Mouse (Mus musculus) liver, adult 2 months (tissue): ENCODE results near the gene Ftsj1. TPM values are rescaled to one million over a fixed set of nuclear protein-coding genes. Genes with fewer than 3 reads are reported as not detected.

Experiments
- DNase-seq: peaks from one replicate; pipeline ENCODE4 v3.0.0-alpha.2; 2011; ENCODE audit warnings: low read depth, low spot score; ENCODE audit errors: extremely low read depth
- H3K27ac ChIP-seq: fragments of 200-500 bp; replicated peaks from 2 replicates; pipeline ENCODE4 v1.5.1; 2012; ENCODE audit warnings: low read depth, mild to moderate bottlenecking, control low read depth, inconsistent platforms, low read length; ENCODE audit not compliant: insufficient read depth
- H3K27me3 ChIP-seq: fragments of 200-500 bp; 2 replicates; pipeline ENCODE4 v1.6.1; 2012; ENCODE audit warnings: mild to moderate bottlenecking, moderate library complexity, low read length, inconsistent platforms; ENCODE audit not compliant: control insufficient read depth, insufficient read depth
- H3K36me3 ChIP-seq: fragments of 200-500 bp; 2 replicates; pipeline ENCODE4 v1.6.1; 2012; ENCODE audit warnings: low read length, inconsistent platforms; ENCODE audit not compliant: control insufficient read depth, insufficient read depth
- H3K4me1 ChIP-seq: fragments of 200-500 bp; 2 replicates; pipeline ENCODE4 v1.6.1; 2011; ENCODE audit warnings: low read length; ENCODE audit not compliant: control insufficient read depth, insufficient read depth
- H3K4me3 ChIP-seq: fragments of 200-500 bp; 2 replicates; pipeline ENCODE4 v1.5.1; 2011; ENCODE audit warnings: low read depth, mild to moderate bottlenecking, control low read depth, low read length, moderate library complexity; ENCODE audit not compliant: insufficient read depth
- H3K79me2 ChIP-seq: fragments of 200-500 bp; 2 replicates; pipeline ENCODE4 v1.6.1; 2012; ENCODE audit warnings: inconsistent platforms, mild to moderate bottlenecking, low read length, moderate library complexity; ENCODE audit not compliant: control insufficient read depth, insufficient read depth
- H3K9ac ChIP-seq: fragments of 200-500 bp; 2 replicates; pipeline ENCODE4 v1.6.1; 2012; ENCODE audit warnings: low read depth, mild to moderate bottlenecking, control low read depth, inconsistent platforms, low read length
- CTCF ChIP-seq: fragments of 200-500 bp; IDR thresholded peaks from 2 replicates; pipeline ENCODE4 v1.5.1; 2011; ENCODE audit warnings: low read depth, low read length, control low read depth
- POLR2A ChIP-seq: fragments of 200-500 bp; IDR thresholded peaks from 2 replicates; pipeline ENCODE4 v1.6.1; 2011; ENCODE audit warnings: low read length, control low read depth; ENCODE audit not compliant: insufficient read depth; ENCODE audit errors: extremely low read depth
- WGBS: fragments of 180-500 bp; shearing (Covaris S2); methylation state at CpG from one replicate; pipeline ENCODE4 v1.1.7; 2018; 5-methylcytosine and 5-hydroxymethylcytosine counted together
- polyA plus RNA-seq: library from polyadenylated mRNA; depleted of rRNA; stranded (reverse); fragments of >200 nt; gene quantifications from 2 replicates; pipeline ENCODE4 v1.2.3, GENCODE M21; 2012
- total RNA-seq: library from RNA; depleted of rRNA; stranded (reverse); fragments of >200 nt; gene quantifications from 2 replicates; pipeline ENCODE4 v1.2.3, GENCODE M21; 2014

The Ftsj1 gene
- total and polyA plus RNA-seq, 2 experiments: 11.0 to 29.9 TPM

DNA sequence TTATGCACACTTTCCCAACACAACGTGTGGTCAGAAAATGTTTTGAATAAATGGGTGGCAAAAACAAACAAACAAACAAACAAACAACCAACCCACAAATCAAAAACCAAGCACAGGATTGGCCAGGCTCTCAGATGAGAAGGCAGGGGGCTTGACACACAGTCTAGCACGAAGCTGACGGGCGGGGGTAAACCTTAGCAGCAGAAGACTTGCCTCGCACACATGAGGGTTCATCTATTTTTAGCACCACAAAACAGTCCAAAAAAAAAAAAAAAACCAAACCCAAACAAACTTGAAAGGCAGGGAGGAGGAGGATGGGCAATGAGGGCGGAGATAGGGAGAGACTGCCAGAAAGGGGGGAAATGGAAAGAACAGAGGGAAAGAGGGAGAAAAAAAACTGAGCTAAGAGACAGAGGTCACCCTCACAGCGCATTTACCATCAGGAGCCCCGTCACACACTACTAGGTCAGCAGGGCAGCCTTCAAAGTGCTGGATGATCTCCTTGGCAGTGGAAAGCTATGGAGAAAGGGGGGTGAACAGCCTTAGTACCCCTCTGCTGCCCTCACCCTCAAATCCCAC, 3.6 kb downstream of the Ftsj1 start:
- Histone ChIP-seq H3K9ac (no peak overlapping the region), H3K4me1 (peaks cover 2% of the 10 kb centered on the region; the same call in 1 of the 2 replicates), H3K27me3 (no peaks in the 10 kb centered on the region), H3K79me2 (peaks cover 4% of the 10 kb centered on the region; the same call in 1 of the 2 replicates), H3K4me3 (no peak overlapping the region), H3K27ac (no peak overlapping the region), H3K36me3 (peaks cover 6% of the 10 kb centered on the region; the same call in 1 of the 2 replicates)
- DNase-seq: no peak
- 82% methylated on average over 7 of the region's 8 CpGs for WGBS
- TF ChIP-seq POLR2A (no peak), CTCF (no peak)

DNA sequence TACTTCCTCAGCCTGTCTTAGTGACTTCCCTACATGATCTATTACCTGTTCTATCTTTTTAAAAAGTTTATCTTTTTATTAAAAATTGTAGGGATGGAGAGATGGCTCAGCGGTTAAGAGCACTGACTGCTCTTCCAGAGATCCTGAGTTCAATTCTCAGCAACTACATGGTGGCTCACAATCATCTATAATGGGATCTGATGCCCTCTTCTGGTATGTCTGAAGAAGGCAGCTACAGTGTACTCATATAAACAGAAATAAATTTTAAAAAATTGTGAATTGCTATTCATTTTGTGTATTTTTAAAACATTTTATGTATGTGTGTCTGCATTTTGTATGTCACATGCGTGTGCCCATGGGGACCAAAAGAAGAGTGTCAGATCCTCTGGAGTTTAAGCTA, 4.5 kb downstream of the Ftsj1 start:
- DNase-seq: no peak
- Histone ChIP-seq H3K79me2 (peaks cover 4% of the 10 kb centered on the region; the same call in 1 of the 2 replicates), H3K27me3 (no peaks in the 10 kb centered on the region), H3K4me1 (no peaks in the 10 kb centered on the region; the same call in 1 of the 2 replicates), H3K9ac (no peak overlapping the region), H3K4me3 (no peak overlapping the region), H3K36me3 (peaks cover 6% of the 10 kb centered on the region; the same call in 1 of the 2 replicates), H3K27ac (no peak overlapping the region)
- WGBS: 76% methylated on average over 2 of the region's 2 CpGs
- TF ChIP-seq POLR2A (no peak), CTCF (no peak)

GRCm38 (mm10) chrX:8238804-8239395, 13.3 kb downstream of the Ftsj1 start:
- no peaks in the 10 kb centered on the region for H3K27me3 ChIP-seq
- H3K27ac ChIP-seq: no peak overlapping the region
- H3K4me3 ChIP-seq: no peak overlapping the region
- WGBS: 89% methylated on average over 13 of the region's 13 CpGs
- DNase-seq: no peak
- peaks cover 2% of the 10 kb centered on the region; the same call in 1 of the 2 replicates for H3K36me3 ChIP-seq
- TF ChIP-seq CTCF: no peak
- TF ChIP-seq POLR2A: no peak
- H3K9ac ChIP-seq: no peak overlapping the region
- no peaks in the 10 kb centered on the region for H3K79me2 ChIP-seq
- H3K4me1 ChIP-seq: no peaks in the 10 kb centered on the region

DNA sequence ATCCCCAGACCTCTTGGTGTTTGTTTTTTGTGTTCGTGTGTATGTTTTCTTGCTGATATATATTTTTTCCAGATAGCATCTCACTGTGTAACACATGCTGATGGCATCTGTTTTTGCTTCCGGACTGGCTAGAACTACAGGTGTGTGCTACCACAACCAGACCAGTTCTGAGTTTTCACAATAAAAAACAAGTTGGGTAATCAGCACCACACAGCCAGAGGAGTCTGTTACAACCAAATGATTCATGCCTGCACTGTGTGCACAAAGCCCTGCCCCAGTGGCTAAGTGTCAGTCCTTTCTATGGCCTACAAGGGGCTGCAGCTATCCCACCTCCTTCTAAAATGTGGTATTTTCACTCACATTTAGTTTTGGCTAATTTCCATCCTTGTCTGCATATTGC, 15.5 kb downstream of the Ftsj1 start:
- no peaks in the 10 kb centered on the region for H3K4me1 ChIP-seq
- H3K27ac ChIP-seq: no peak overlapping the region
- WGBS: 78% methylated on average over 2 of the region's 2 CpGs
- no peak overlapping the region for H3K4me3 ChIP-seq
- H3K79me2 ChIP-seq: no peaks in the 10 kb centered on the region
- DNase-seq: no peak
- no peaks in the 10 kb centered on the region for H3K36me3 ChIP-seq
- no peaks in the 10 kb centered on the region for H3K27me3 ChIP-seq
- H3K9ac ChIP-seq: no peak overlapping the region
- no peak for TF ChIP-seq POLR2A

DNA sequence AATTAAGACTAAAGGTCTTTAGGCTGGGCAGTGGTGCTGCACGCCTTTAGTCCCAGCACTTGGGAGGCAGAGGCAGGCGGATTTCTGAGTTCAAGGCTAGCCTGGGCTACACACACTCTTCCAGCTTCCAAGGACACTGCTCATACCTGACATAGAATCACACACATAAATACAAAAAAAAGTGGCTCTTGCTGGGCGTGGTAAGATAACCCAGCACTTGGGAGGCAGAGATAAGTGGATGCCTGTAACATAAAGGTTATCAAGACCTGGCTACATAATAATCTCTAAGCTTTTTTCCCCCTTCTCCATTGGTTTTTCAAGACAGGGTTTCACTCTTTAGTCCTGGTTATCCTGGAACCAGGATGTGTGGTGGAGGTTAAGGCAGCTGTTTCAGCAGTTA, 18.6 kb downstream of the Ftsj1 start:
- no peaks in the 10 kb centered on the region for H3K36me3 ChIP-seq
- H3K4me3 ChIP-seq: no peak overlapping the region
- no peaks in the 10 kb centered on the region for H3K79me2 ChIP-seq
- H3K27me3 ChIP-seq: no peaks in the 10 kb centered on the region
- TF ChIP-seq CTCF (no peak), POLR2A (no peak)
- DNase-seq: no peak
- 94% methylated on average over 3 of the region's 3 CpGs for WGBS
- no peak overlapping the region for H3K9ac ChIP-seq
- no peak overlapping the region for H3K27ac ChIP-seq
- no peaks in the 10 kb centered on the region for H3K4me1 ChIP-seq

- no peaks in the 10 kb centered on the region for H3K4me1 ChIP-seq
- no peaks in the 10 kb centered on the region for H3K79me2 ChIP-seq
- H3K27ac ChIP-seq: no peak overlapping the region
- H3K36me3 ChIP-seq: no peaks in the 10 kb centered on the region
- no peak for DNase-seq
- no peaks in the 10 kb centered on the region for H3K27me3 ChIP-seq
- H3K4me3 ChIP-seq: no peak overlapping the region
- WGBS: 82% methylated on average over 4 of the region's 4 CpGs
- no peak overlapping the region for H3K9ac ChIP-seq
- TF ChIP-seq POLR2A (no peak), CTCF (no peak)
These were observed 21.9 kb downstream of the Ftsj1 start for GRCm38 (mm10) chrX:8230272-8230671.
